Mouse (Mus musculus) ES-E14 (cell line): Measurements from ENCODE around the gene H3f3b.

Experiments used
- CHD2 ChIP-seq: IDR thresholded peaks from 2 replicates; pipeline ENCODE4 v1.6.1; 2014; ENCODE audit warnings: mild to moderate bottlenecking, low read depth, low read length, inconsistent platforms
- ZC3H11A ChIP-seq: IDR thresholded peaks from 2 replicates; pipeline ENCODE4 v1.6.1; 2012; ENCODE audit warnings: low read depth, mild to moderate bottlenecking, inconsistent platforms, low read length, borderline replicate concordance
- ZNF384 ChIP-seq: IDR thresholded peaks from 2 replicates; pipeline ENCODE4 v1.6.1; 2012; ENCODE audit warnings: low read depth, low read length, inconsistent platforms

GRCm38 (mm10) chr11:116024356-116024808 is 3.4 kb downstream of the H3f3b start:
- TF ChIP-seq ZNF384 (no peak), ZC3H11A (no peak), CHD2 (peak; percentile 94)
